Mouse (Mus musculus): ENCODE data around the gene Nrd1. TPM values are rescaled to one million over a fixed set of nuclear protein-coding genes. Genes with fewer than 3 reads are reported as not detected.

The Nrd1 gene
- 77.5 TPM for polyA plus RNA-seq (2017; shearing (Covaris generic))

GRCm38 (mm10) chr4:108999999-109000950 is at the start of gene Nrd1:
Gene Nrd1 (plus strand): TSS chr4:109000655.

Other genes with a start within 250 kb of the Nrd1 start
- gene Zfyve9, start 219.9 kb upstream of the Nrd1 start, polyA plus RNA-seq (2017; shearing (Covaris generic)) = 0.11 TPM
- 40.2 TPM for gene Btf3l4, start 167.0 kb upstream of the Nrd1 start, polyA plus RNA-seq (2017; shearing (Covaris generic))
- 11.8 TPM for gene Txndc12, start 166.1 kb upstream of the Nrd1 start, polyA plus RNA-seq (2017; shearing (Covaris generic))
- 35.8 TPM for gene Kti12, start 152.9 kb upstream of the Nrd1 start, polyA plus RNA-seq (2017; shearing (Covaris generic))
- 0.41 TPM for gene A730015C16Rik, start 152.0 kb upstream of the Nrd1 start, polyA plus RNA-seq (2017; shearing (Covaris generic))
- not detected for gene Rab3b, start 121.6 kb upstream of the Nrd1 start, polyA plus RNA-seq (2017; shearing (Covaris generic))
- gene Osbpl9, start 201.6 kb downstream of the Nrd1 start, polyA plus RNA-seq (2017; shearing (Covaris generic)) = 153 TPM
- not detected for gene Calr4, start 233.8 kb downstream of the Nrd1 start, polyA plus RNA-seq (2017; shearing (Covaris generic))